Mouse (Mus musculus) heart, embryonic 11.5 days (tissue): ENCODE results near the gene Aars2. TPM values are rescaled to one million over a fixed set of nuclear protein-coding genes. Genes with fewer than 3 reads are reported as not detected.

Source experiments
- ATAC-seq: fragments of 200-750 bp; cut with Nextera tagmentation; replicated peaks from 2 replicates; pipeline ENCODE4 v1.8.0; 2017; ENCODE audit warnings: moderate library complexity; ENCODE audit not compliant: insufficient number of reproducible peaks, low FRiP score, low TSS enrichment
- H3K27ac ChIP-seq: fragments of 300-500 bp; sonication (generic); 2 replicates; pipeline ENCODE4 v1.5.1; 2014; ENCODE audit warnings: mild to moderate bottlenecking, low read depth, low read length
- H3K27me3 ChIP-seq: fragments of 300-500 bp; sonication (generic); 2 replicates; pipeline ENCODE4 v1.6.1; 2014; ENCODE audit warnings: mild to moderate bottlenecking, low read length, mixed read lengths; ENCODE audit not compliant: control insufficient read depth, insufficient read depth
- H3K36me3 ChIP-seq: fragments of 300-500 bp; sonication (generic); 2 replicates; pipeline ENCODE4 v1.6.1; 2014; ENCODE audit warnings: mild to moderate bottlenecking, low read length, moderate library complexity, mixed read lengths; ENCODE audit not compliant: control insufficient read depth, insufficient read depth
- H3K4me1 ChIP-seq: fragments of 300-500 bp; sonication (generic); 2 replicates; pipeline ENCODE4 v1.6.1; 2014; ENCODE audit warnings: low read length; ENCODE audit not compliant: control insufficient read depth, insufficient read depth
- H3K4me2 ChIP-seq: fragments of 300-500 bp; sonication (generic); 2 replicates; pipeline ENCODE4 v1.6.1; 2014; ENCODE audit warnings: mild to moderate bottlenecking, moderate library complexity
- H3K4me3 ChIP-seq: fragments of 300-500 bp; sonication (generic); 2 replicates; pipeline ENCODE4 v1.5.1; 2014; ENCODE audit warnings: low read depth, low read length
- H3K9ac ChIP-seq: fragments of 300-500 bp; sonication (generic); 2 replicates; pipeline ENCODE4 v1.6.1; 2014; ENCODE audit warnings: mild to moderate bottlenecking, low read depth, low read length, moderate library complexity
- H3K9me3 ChIP-seq: fragments of 300-500 bp; sonication (generic); replicated peaks from 2 replicates; pipeline ENCODE4 v1.6.1; 2016; ENCODE audit warnings: low read length; ENCODE audit not compliant: control insufficient read depth
- WGBS: fragments of 180-500 bp; shearing (Covaris S2); extraction: QIAGEN DNeasy Blood & Tissue Kit; methylation state at CpG from one replicate; pipeline ENCODE4 v1.1.7; 2014; ENCODE audit not compliant: insufficient replicate concordance; 5-methylcytosine and 5-hydroxymethylcytosine counted together
- polyA plus RNA-seq: library from polyadenylated mRNA; unstranded; fragments of >200 nt; fragmentation: Nextera tagmentation; extraction: Ambion mirVana; gene quantifications from 2 replicates; pipeline ENCODE4 v1.2.1, GENCODE M21; 2014

Aars2 gene
- polyA plus RNA-seq, 1 experiment from 2014 or later: 12.1 TPM

GRCm38 (mm10) chr17:45473667-45474066 is 33.0 kb upstream of the Aars2 start:
- no peak overlapping the region for H3K9ac ChIP-seq
- no peaks in the 10 kb centered on the region for H3K9me3 ChIP-seq
- no peak for ATAC-seq
- no peak overlapping the region for H3K4me3 ChIP-seq
- H3K36me3 ChIP-seq: no peaks in the 10 kb centered on the region
- H3K4me1 ChIP-seq: peaks cover 8% of the 10 kb centered on the region; the same call in 1 of the 2 replicates
- peaks cover 37% of the 10 kb centered on the region for H3K27me3 ChIP-seq
- no peak overlapping the region for H3K4me2 ChIP-seq
- H3K27ac ChIP-seq: no peak overlapping the region
- WGBS: 71% methylated on average over 6 of the region's 6 CpGs

DNA sequence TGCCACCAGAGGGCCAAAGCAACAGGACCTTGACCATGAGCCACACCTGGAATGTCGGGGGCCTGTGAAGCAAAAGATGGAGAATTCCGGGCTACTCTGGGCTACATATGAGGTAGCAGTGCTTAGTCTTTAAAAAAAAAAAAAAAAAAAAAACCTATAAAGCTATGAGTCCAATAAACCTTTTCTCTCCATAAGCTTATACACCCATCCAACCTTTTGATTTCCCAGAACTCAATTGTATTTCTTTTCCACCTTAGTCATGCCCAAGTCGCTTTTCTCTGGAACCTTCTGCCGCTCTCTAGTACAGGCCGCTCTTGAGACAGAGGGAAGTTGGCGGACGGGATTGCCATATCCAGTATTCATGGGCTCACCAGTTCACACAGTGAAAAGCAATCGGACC is 32.5 kb upstream of the Aars2 start:
- no peaks in the 10 kb centered on the region for H3K9me3 ChIP-seq
- no peak for ATAC-seq
- no peak overlapping the region; the same call in 1 of the 2 replicates for H3K4me3 ChIP-seq
- no peak overlapping the region for H3K27ac ChIP-seq
- H3K27me3 ChIP-seq: peaks cover 37% of the 10 kb centered on the region
- no peak overlapping the region for H3K9ac ChIP-seq
- H3K4me2 ChIP-seq: peak overlapping the region; percentile 62
- no peaks in the 10 kb centered on the region for H3K36me3 ChIP-seq
- WGBS: 67% methylated on average over 8 of the region's 8 CpGs
- H3K4me1 ChIP-seq: peaks cover 8% of the 10 kb centered on the region; the same call in 1 of the 2 replicates

- H3K9ac ChIP-seq: peak within 1 kb of the TSS; percentile 56
- no peak within 1 kb of the TSS for H3K27ac ChIP-seq
- ATAC-seq: peak; percentile 31; the same call in 1 of the 2 replicates
- H3K4me2 ChIP-seq: peak within 1 kb of the TSS; percentile 62
- H3K36me3 ChIP-seq: no peaks in the 10 kb centered on the region
- WGBS: 6% methylated on average over 30 of the region's 30 CpGs
- peak within 1 kb of the TSS; percentile 38 for H3K4me3 ChIP-seq
- H3K27me3 ChIP-seq: peaks cover 37% of the 10 kb centered on the region
- H3K9me3 ChIP-seq: no peaks in the 10 kb centered on the region
- H3K4me1 ChIP-seq: peaks cover 8% of the 10 kb centered on the region; the same call in 1 of the 2 replicates
These were observed 31.8 kb upstream of the Aars2 start, which contains the start of gene Spats1 for GRCm38 (mm10) chr17:45474669-45475465. Gene Spats1 (minus strand): TSS chr17:45475415.

- no peak overlapping the region for H3K4me2 ChIP-seq
- no peak overlapping the region for H3K27ac ChIP-seq
- no peaks in the 10 kb centered on the region for H3K36me3 ChIP-seq
- no peak overlapping the region for H3K9ac ChIP-seq
- peaks cover 8% of the 10 kb centered on the region; the same call in 1 of the 2 replicates for H3K4me1 ChIP-seq
- no peaks in the 10 kb centered on the region for H3K9me3 ChIP-seq
- no peak overlapping the region for H3K4me3 ChIP-seq
- WGBS: 6% methylated on average over 12 of the region's 12 CpGs
- H3K27me3 ChIP-seq: peaks cover 31% of the 10 kb centered on the region
- no peak for ATAC-seq
These were observed 28.3 kb upstream of the Aars2 start for GRCm38 (mm10) chr17:45478234-45478825.

- Histone ChIP-seq H3K4me3 (no peak overlapping the region), H3K9ac (no peak overlapping the region), H3K27ac (no peak overlapping the region), H3K27me3 (peaks cover 15% of the 10 kb centered on the region), H3K9me3 (no peaks in the 10 kb centered on the region), H3K36me3 (no peaks in the 10 kb centered on the region), H3K4me1 (0 out of 2 replicates have a peak, but pooled peaks cover 2% of the 10 kb centered on the region), H3K4me2 (no peak overlapping the region)
- WGBS: 25% methylated on average over 2 of the region's 2 CpGs
- no peak for ATAC-seq
These were observed 26.2 kb upstream of the Aars2 start for GRCm38 (mm10) chr17:45480429-45480828.

GRCm38 (mm10) chr17:45485581-45485980 is 21.1 kb upstream of the Aars2 start:
- Histone ChIP-seq H3K4me1 (no peaks in the 10 kb centered on the region), H3K4me3 (no peak overlapping the region), H3K27me3 (no peaks in the 10 kb centered on the region; the same call in 1 of the 2 replicates), H3K27ac (no peak overlapping the region), H3K9ac (no peak overlapping the region), H3K4me2 (no peak overlapping the region), H3K36me3 (no peaks in the 10 kb centered on the region), H3K9me3 (no peaks in the 10 kb centered on the region)
- ATAC-seq: no peak
- whole genome bisulfite sequencing: 81% methylated on average over 7 of the region's 7 CpGs

DNA sequence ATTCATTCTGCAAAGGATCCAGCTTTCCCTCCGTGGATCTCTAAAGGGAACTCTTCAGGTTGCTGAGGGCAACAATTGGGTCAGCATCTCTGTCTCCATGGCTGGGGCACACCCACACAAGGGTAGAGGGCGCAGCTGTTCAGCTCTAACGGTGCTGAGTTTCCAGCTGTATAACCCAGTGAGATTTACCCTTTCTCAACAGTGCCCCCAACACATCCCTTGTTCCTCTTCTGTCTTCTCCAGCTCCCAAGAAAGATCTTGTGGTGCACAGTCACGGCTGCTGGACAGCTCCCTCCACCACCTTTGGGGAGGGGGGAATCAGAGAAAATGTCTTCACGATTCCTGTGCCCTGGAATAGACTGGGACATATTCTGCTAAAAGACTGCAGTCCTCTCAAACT is 19.4 kb upstream of the Aars2 start:
- Histone ChIP-seq H3K4me3 (no peak overlapping the region), H3K27ac (no peak overlapping the region)
- no peak for ATAC-seq

GRCm38 (mm10) chr17:45488321-45489254 is 18.1 kb upstream of the Aars2 start:
- Histone ChIP-seq H3K27me3 (no peaks in the 10 kb centered on the region; the same call in 1 of the 2 replicates), H3K4me3 (no peak overlapping the region), H3K4me1 (no peaks in the 10 kb centered on the region), H3K9ac (no peak overlapping the region), H3K36me3 (no peaks in the 10 kb centered on the region), H3K4me2 (no peak overlapping the region), H3K9me3 (no peaks in the 10 kb centered on the region), H3K27ac (no peak overlapping the region)
- ATAC-seq: no peak
- WGBS: 81% methylated on average over 23 of the region's 23 CpGs

More for the DNA sequence above, 19.4 kb upstream of the Aars2 start:
- Histone ChIP-seq H3K4me2 (no peak overlapping the region), H3K9me3 (no peaks in the 10 kb centered on the region), H3K27me3 (no peaks in the 10 kb centered on the region; the same call in 1 of the 2 replicates), H3K9ac (no peak overlapping the region), H3K4me1 (no peaks in the 10 kb centered on the region), H3K36me3 (no peaks in the 10 kb centered on the region)
- WGBS: 12% methylated on average over 5 of the region's 5 CpGs
